Comparison of ENCODE assay signal across 19 mouse cellular contexts in genomic region chr13:108229634-108230330, GRCm38 (mm10). TPM values are rescaled to one million over a fixed set of nuclear protein-coding genes. Genes with fewer than 3 reads are reported as not detected.
A peak's percentile ranks its signal among the peaks of the same experiment; 100 is the strongest.
DNase-seq lines count a peak whose midpoint lies in the region; ATAC-seq lines count a peak whose summit lies in the region.
"Had no signal": no experiment of that assay in that cellular context is flagged by ENCODE, and none has a peak within 500 bp of the region (broad histone marks: within the 10 kb centered on the region; RNA-seq: fewer than 3 reads in every experiment).

No protein-coding gene starts in this region.

- H3K27ac ChIP-seq in liver, embryonic 16.5 days (ENCODE audit: low read length), result no peak overlapping the region
- H3K27ac ChIP-seq in liver, embryonic 11.5 days (ENCODE audit: low read depth, low read length), result no peak overlapping the region
- H3K27ac ChIP-seq in kidney, embryonic 16.5 days (ENCODE audit: low read length), result peak overlapping the region; percentile 56; the same call in 1 of the 2 replicates
- H3K27ac ChIP-seq in lung, embryonic 16.5 days (ENCODE audit: low read length), result peak overlapping the region; percentile 41
- H3K27ac ChIP-seq in stomach, embryonic 16.5 days (ENCODE audit: low read length), result peak overlapping the region; percentile 66
- H3K27ac ChIP-seq in forebrain, embryonic 16.5 days (ENCODE audit: low read length), result no peak overlapping the region
- H3K27ac ChIP-seq: liver, embryonic 13.5 days; neural tube, embryonic 12.5 days had no signal

- H3K9ac ChIP-seq in liver, embryonic 16.5 days (ENCODE audit: low read depth, low read length), result no peak overlapping the region
- no peak overlapping the region for H3K9ac ChIP-seq in liver, embryonic 11.5 days (ENCODE audit: low read depth, low read length)
- H3K9ac ChIP-seq in kidney, embryonic 16.5 days (replicated peaks; ENCODE audit: low read length), result no peak overlapping the region
- no peak overlapping the region for H3K9ac ChIP-seq in lung, embryonic 16.5 days (ENCODE audit: low read length)
- H3K9ac ChIP-seq in stomach, embryonic 16.5 days (ENCODE audit: low read length), result no peak overlapping the region
- no peak overlapping the region for H3K9ac ChIP-seq in forebrain, embryonic 16.5 days (replicated peaks; ENCODE audit: low read depth, low read length)
- H3K9ac ChIP-seq: liver, embryonic 13.5 days; neural tube, embryonic 12.5 days had no signal

- H3K27me3 ChIP-seq in liver, embryonic 16.5 days (ENCODE audit: control insufficient read depth, insufficient read depth, low read depth, low read length), result no peaks in the 10 kb centered on the region
- H3K27me3 ChIP-seq in liver, embryonic 11.5 days (replicated peaks; ENCODE audit: control insufficient read depth, insufficient read depth, low read length), result no peaks in the 10 kb centered on the region
- no peaks in the 10 kb centered on the region for H3K27me3 ChIP-seq in kidney, embryonic 16.5 days (ENCODE audit: insufficient read depth, low read length)
- no peaks in the 10 kb centered on the region for H3K27me3 ChIP-seq in lung, embryonic 16.5 days (ENCODE audit: control insufficient read depth, insufficient read depth, low read depth, low read length)
- no peaks in the 10 kb centered on the region for H3K27me3 ChIP-seq in stomach, embryonic 16.5 days (ENCODE audit: control insufficient read depth, insufficient read depth, low read length)
- no peaks in the 10 kb centered on the region for H3K27me3 ChIP-seq in forebrain, embryonic 16.5 days (replicated peaks; ENCODE audit: control insufficient read depth, insufficient read depth, low read length)
- H3K27me3 ChIP-seq: liver, embryonic 13.5 days; megakaryocyte, embryonic 14.5 days; neural tube, embryonic 12.5 days had no signal

- WGBS in liver, embryonic 16.5 days (ENCODE audit: insufficient replicate concordance), result 57% methylated on average over 6 of the region's 6 CpGs
- 76% methylated on average over 6 of the region's 6 CpGs for WGBS in liver, embryonic 11.5 days
- 64% methylated on average over 6 of the region's 6 CpGs for WGBS in kidney, embryonic 16.5 days
- 58% methylated on average over 6 of the region's 6 CpGs for WGBS in lung, embryonic 16.5 days
- 57% methylated on average over 6 of the region's 6 CpGs for WGBS in stomach, embryonic 16.5 days
- 60% methylated on average over 6 of the region's 6 CpGs for WGBS in forebrain, embryonic 16.5 days

- no peaks in the 10 kb centered on the region for H3K9me3 ChIP-seq in liver, embryonic 16.5 days (replicated peaks; ENCODE audit: control insufficient read depth, low read length)
- H3K9me3 ChIP-seq in liver, embryonic 11.5 days (ENCODE audit: control insufficient read depth, low read length), result no peaks in the 10 kb centered on the region
- no peaks in the 10 kb centered on the region for H3K9me3 ChIP-seq in kidney, embryonic 16.5 days (ENCODE audit: low read length)
- H3K9me3 ChIP-seq in lung, embryonic 16.5 days (ENCODE audit: control insufficient read depth, low read length), result no peaks in the 10 kb centered on the region
- H3K9me3 ChIP-seq in stomach, embryonic 16.5 days (replicated peaks; ENCODE audit: control insufficient read depth, low read length), result no peaks in the 10 kb centered on the region
- no peaks in the 10 kb centered on the region for H3K9me3 ChIP-seq in forebrain, embryonic 16.5 days (ENCODE audit: control insufficient read depth, low read length)
- H3K9me3 ChIP-seq: liver, embryonic 13.5 days; megakaryocyte, embryonic 14.5 days; neural tube, embryonic 12.5 days had no signal

- H3K4me1 ChIP-seq in liver, embryonic 16.5 days (ENCODE audit: control insufficient read depth, low read depth, low read length), result peaks cover 3% of the 10 kb centered on the region; the same call in 1 of the 2 replicates
- no peaks in the 10 kb centered on the region for H3K4me1 ChIP-seq in liver, embryonic 11.5 days (replicated peaks; ENCODE audit: control insufficient read depth, insufficient read depth, low read length)
- 0 out of 2 replicates have a peak, but pooled peaks cover 7% of the 10 kb centered on the region for H3K4me1 ChIP-seq in kidney, embryonic 16.5 days (ENCODE audit: insufficient read depth, low read length)
- H3K4me1 ChIP-seq in lung, embryonic 16.5 days (replicated peaks; ENCODE audit: control insufficient read depth, insufficient read depth, low read length), result no peaks in the 10 kb centered on the region
- H3K4me1 ChIP-seq in stomach, embryonic 16.5 days (ENCODE audit: control insufficient read depth, insufficient read depth, low read length), result no peaks in the 10 kb centered on the region; the same call in 1 of the 2 replicates
- H3K4me1 ChIP-seq in forebrain, embryonic 16.5 days (replicated peaks; ENCODE audit: control insufficient read depth, insufficient read depth, low read length), result no peaks in the 10 kb centered on the region
- H3K4me1 ChIP-seq: liver, embryonic 13.5 days; neural tube, embryonic 12.5 days had no signal

- H3K36me3 ChIP-seq in liver, embryonic 16.5 days (ENCODE audit: control insufficient read depth, insufficient read depth), result no peaks in the 10 kb centered on the region
- no peaks in the 10 kb centered on the region for H3K36me3 ChIP-seq in liver, embryonic 11.5 days (ENCODE audit: control insufficient read depth, insufficient read depth, low read length)
- no peaks in the 10 kb centered on the region for H3K36me3 ChIP-seq in kidney, embryonic 16.5 days (ENCODE audit: insufficient read depth, low read length)
- H3K36me3 ChIP-seq in lung, embryonic 16.5 days (ENCODE audit: control insufficient read depth, insufficient read depth, low read length), result no peaks in the 10 kb centered on the region
- H3K36me3 ChIP-seq in stomach, embryonic 16.5 days (ENCODE audit: control insufficient read depth, insufficient read depth, low read length), result no peaks in the 10 kb centered on the region
- no peaks in the 10 kb centered on the region for H3K36me3 ChIP-seq in forebrain, embryonic 16.5 days (ENCODE audit: control insufficient read depth, insufficient read depth)
- H3K36me3 ChIP-seq: liver, embryonic 13.5 days; neural tube, embryonic 12.5 days had no signal

- no peak for ATAC-seq in liver, embryonic 16.5 days (ENCODE audit: low read depth)
- ATAC-seq in liver, embryonic 11.5 days (replicated peaks; ENCODE audit: low FRiP score), result no peak
- ATAC-seq in kidney, embryonic 16.5 days (ENCODE audit: low FRiP score, low TSS enrichment), result peak; percentile 65; the same call in 1 of the 2 replicates
- peak; percentile 70 for ATAC-seq in lung, embryonic 16.5 days (ENCODE audit: low read depth)
- ATAC-seq in stomach, embryonic 16.5 days (ENCODE audit: insufficient read depth, low FRiP score), result peak; percentile 68; the same call in 1 of the 2 replicates
- no peak for ATAC-seq in forebrain, embryonic 16.5 days
- ATAC-seq: activated CD4-positive, CD25-positive, alpha-beta regulatory T cell, adult 4 months; hindbrain, embryonic 16.5 days had no signal

- H3K4me2 ChIP-seq in liver, embryonic 16.5 days (ENCODE audit: low read depth, low read length), result peak overlapping the region; percentile 8; the same call in 1 of the 2 replicates
- no peak overlapping the region for H3K4me2 ChIP-seq in liver, embryonic 11.5 days
- no peak overlapping the region for H3K4me2 ChIP-seq in kidney, embryonic 16.5 days (replicated peaks; ENCODE audit: low read depth, low read length)
- no peak overlapping the region for H3K4me2 ChIP-seq in lung, embryonic 16.5 days (ENCODE audit: low read depth, low read length)
- H3K4me2 ChIP-seq in stomach, embryonic 16.5 days (ENCODE audit: low read depth, low read length), result peak overlapping the region; percentile 19
- H3K4me2 ChIP-seq in forebrain, embryonic 16.5 days (ENCODE audit: low read length), result no peak overlapping the region
- H3K4me2 ChIP-seq: heart, embryonic 11.5 days; liver, embryonic 13.5 days; neural tube, embryonic 12.5 days had no signal

- DNase-seq in liver, embryonic 11.5 days (ENCODE audit: low spot score), result no peak
- no peak for DNase-seq in urinary bladder, postnatal 14 days (ENCODE audit: low spot score)
- no peak for DNase-seq in right cerebral cortex, adult 18-20 months
- DNase-seq: adrenal gland, postnatal 36 days; cerebellum, postnatal 14 days; heart, postnatal 36 days; liver, embryonic 13.5 days; right cerebral cortex, postnatal 4 days; thymus, postnatal 36 days had no signal

- H3K4me3 ChIP-seq in liver, embryonic 16.5 days (ENCODE audit: low read depth, low read length), result no peak overlapping the region
- H3K4me3 ChIP-seq in liver, embryonic 11.5 days (ENCODE audit: low read depth, low read length), result no peak overlapping the region
- no peak overlapping the region for H3K4me3 ChIP-seq in kidney, embryonic 16.5 days (ENCODE audit: low read length)
- no peak overlapping the region for H3K4me3 ChIP-seq in lung, embryonic 16.5 days (ENCODE audit: low read length)
- no peak overlapping the region for H3K4me3 ChIP-seq in stomach, embryonic 16.5 days (replicated peaks; ENCODE audit: low read length)
- H3K4me3 ChIP-seq in forebrain, embryonic 16.5 days (replicated peaks; ENCODE audit: low read length), result no peak overlapping the region
- H3K4me3 ChIP-seq: liver, embryonic 13.5 days; megakaryocyte, embryonic 14.5 days; neural tube, embryonic 12.5 days had no signal

RNA-seq across cellular contexts. Expression of gene Elovl7, which starts 15.6 kb away (rescaled TPM):
- polyA plus RNA-seq in liver, embryonic 16.5 days (2015; fragmentation: Nextera tagmentation; extraction: Ambion mirVana), result 2.0 and 2.5 TPM in 2 replicates
- polyA plus RNA-seq in liver, embryonic 11.5 days (2014; fragmentation: Nextera tagmentation; extraction: Ambion mirVana), result 3.4 and 4.0 TPM in 2 replicates
- polyA plus RNA-seq in kidney, embryonic 16.5 days (2015; fragmentation: Nextera tagmentation; extraction: Ambion mirVana), result 20.5 and 22.0 TPM in 2 replicates
- polyA plus RNA-seq in lung, embryonic 16.5 days (2015; fragmentation: Nextera tagmentation; extraction: Ambion mirVana), result 12.3 and 12.5 TPM in 2 replicates
- 28.4 and 38.5 TPM in 2 replicates for polyA plus RNA-seq in stomach, embryonic 16.5 days (2015; fragmentation: Nextera tagmentation; extraction: Ambion mirVana)
- polyA plus RNA-seq in forebrain, embryonic 16.5 days (2015; fragmentation: Nextera tagmentation; extraction: Ambion mirVana), result 1.8 and 2.4 TPM in 2 replicates

Comparison
In these comparisons a context has a peak if more than half of its experiments do, and no peak if none do; other contexts are left out.
1. H3K4me2 ChIP-seq: peak in liver, embryonic 16.5 days (single experiment) and stomach, embryonic 16.5 days (single experiment); none in liver, embryonic 11.5 days (single experiment), kidney, embryonic 16.5 days (single experiment), lung, embryonic 16.5 days (single experiment) and forebrain, embryonic 16.5 days (single experiment).
2. ATAC-seq: peak in kidney, embryonic 16.5 days (single experiment), lung, embryonic 16.5 days (single experiment) and stomach, embryonic 16.5 days (single experiment); none in liver, embryonic 16.5 days (single experiment), liver, embryonic 11.5 days (single experiment) and forebrain, embryonic 16.5 days (single experiment).
3. H3K27ac ChIP-seq: peak in kidney, embryonic 16.5 days (single experiment), lung, embryonic 16.5 days (single experiment) and stomach, embryonic 16.5 days (single experiment); none in liver, embryonic 16.5 days (single experiment), liver, embryonic 11.5 days (single experiment) and forebrain, embryonic 16.5 days (single experiment).